Mouse (Mus musculus) testis, adult 2 months (tissue): ENCODE measurements around the gene Polg2.

Experiments
- CTCF ChIP-seq: fragments of 200-500 bp; IDR thresholded peaks from 2 replicates; pipeline ENCODE4 v1.5.1; 2012; ENCODE audit warnings: low read depth, mild to moderate bottlenecking, inconsistent platforms, low read length, moderate library complexity; ENCODE audit not compliant: control insufficient read depth, insufficient read depth, insufficient replicate concordance
- POLR2A ChIP-seq: fragments of 200-500 bp; IDR thresholded peaks from 2 replicates; pipeline ENCODE4 v1.6.1; 2012; ENCODE audit warnings: low read depth, mild to moderate bottlenecking, inconsistent platforms, low read length, moderate library complexity; ENCODE audit not compliant: control insufficient read depth

DNA sequence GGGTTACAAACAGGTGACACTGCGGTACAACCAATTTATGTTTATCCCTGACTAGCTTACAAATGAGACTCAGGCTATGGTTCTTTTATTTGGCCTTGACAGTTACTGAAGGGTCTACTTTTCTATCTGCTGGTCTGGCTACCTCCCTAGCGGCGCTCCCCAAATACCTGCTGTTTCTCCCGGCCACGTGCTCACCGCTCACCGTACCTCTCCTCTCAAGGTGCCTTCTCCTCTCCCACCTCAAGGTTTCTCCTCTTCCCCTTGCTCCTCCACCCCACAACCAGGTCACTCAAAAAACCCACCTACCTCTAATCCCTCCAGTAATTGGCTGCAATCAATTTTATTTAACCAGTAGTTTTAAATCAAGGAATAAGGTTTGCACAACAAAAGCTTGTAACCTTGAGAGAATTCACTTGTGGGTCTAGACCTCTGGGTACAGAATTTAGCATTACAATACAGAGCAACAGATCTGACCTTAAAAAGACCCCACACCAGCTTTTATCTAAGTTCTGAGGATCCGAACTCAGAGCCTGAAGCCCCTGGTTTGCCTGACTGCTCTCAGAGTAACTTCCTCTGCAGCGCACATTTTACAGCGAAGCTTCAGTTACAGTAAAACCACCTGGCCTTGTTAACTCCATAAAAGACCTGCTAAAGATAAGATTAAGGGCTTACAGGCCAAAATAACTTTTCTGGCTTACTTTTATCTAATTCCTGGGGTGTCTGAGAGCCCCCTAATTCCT, 55.0 kb downstream of the Polg2 start:
- TF ChIP-seq CTCF (no peak), POLR2A (no peak)
